Mouse (Mus musculus): ENCODE results near the gene Gm5797. TPM values are rescaled to one million over a fixed set of nuclear protein-coding genes. Genes with fewer than 3 reads are reported as not detected.
"Not testable (repeated sequence)": the region's sequence is repeated elsewhere in the genome, so short reads cannot be mapped to it uniquely, and the experiment has no call there.

Gene Gm5797
- total RNA-seq (2021): not detected
- long read RNA-seq, experiment 1: 0 reads
- long read RNA-seq, experiment 2: 0 reads

DNA sequence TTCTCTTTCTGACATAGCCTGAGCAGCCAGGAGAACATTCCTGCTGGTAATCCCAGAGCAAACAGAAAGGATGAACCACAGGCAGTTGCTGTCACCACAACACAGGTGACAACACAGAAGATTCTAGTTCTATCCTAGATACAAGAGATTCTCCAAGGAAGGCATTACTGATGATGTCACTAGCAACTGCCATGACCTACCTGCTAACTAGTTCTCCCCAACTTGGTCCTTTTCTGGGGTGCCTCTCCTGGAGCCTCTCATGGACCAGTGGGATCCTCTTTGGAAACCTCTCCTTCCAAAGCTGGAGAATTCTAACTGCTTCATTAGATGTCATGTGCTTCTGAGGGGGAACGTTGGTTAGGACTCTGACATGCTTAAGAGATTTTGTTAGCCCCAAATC, at the start of gene Gm5797:
Gene Gm5797, minus strand, starts transcription at position 101 of the 400 bp plus-strand sequence.
- not testable (repeated sequence) for DNase-seq

DNA sequence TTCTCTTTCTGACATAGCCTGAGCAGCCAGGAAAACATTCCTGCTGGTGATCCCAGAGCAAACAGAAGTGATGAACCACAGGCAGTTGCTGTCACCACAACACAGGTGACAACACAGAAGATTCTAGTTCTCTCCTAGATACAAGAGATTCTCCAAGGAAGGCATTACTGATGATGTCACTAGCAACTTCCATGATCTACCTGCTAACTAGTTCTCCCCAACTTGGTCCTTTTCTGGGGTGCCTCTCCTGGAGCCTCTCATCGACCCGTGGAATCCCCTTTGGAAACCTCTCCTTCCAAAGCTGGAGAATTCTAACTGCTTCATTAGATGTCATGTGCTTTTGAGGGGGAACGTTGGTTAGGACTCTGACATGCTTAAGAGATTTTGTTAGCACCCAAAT, 32.8 kb upstream of the Gm5797 start, which contains the start of gene Gm8374:
Gene Gm8374, minus strand, starts transcription at position 101 of the 400 bp plus-strand sequence.
- DNase-seq: not testable (repeated sequence)

DNA sequence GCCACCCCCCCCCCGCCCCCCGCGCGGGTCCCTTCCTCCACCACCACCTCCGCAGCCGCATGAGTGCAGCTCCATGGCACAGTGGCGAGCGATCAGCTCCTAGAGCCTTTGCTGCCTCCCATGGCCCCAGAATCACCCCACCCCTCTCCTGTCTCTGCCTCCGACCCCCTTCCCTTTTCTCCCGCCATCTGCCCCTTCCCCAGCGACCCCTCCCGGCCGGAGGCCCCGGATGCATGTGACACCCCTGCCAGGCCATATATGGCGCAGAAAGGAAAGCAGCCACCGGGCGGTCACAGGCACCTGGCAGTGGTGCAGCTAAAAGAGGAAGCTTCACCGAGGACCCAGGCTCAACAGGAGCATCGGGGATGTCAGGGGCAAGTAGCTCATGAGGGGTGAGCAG, 17.1 kb downstream of the Gm5797 start:
- peak; percentile 1 to 10 for DNase-seq

DNA sequence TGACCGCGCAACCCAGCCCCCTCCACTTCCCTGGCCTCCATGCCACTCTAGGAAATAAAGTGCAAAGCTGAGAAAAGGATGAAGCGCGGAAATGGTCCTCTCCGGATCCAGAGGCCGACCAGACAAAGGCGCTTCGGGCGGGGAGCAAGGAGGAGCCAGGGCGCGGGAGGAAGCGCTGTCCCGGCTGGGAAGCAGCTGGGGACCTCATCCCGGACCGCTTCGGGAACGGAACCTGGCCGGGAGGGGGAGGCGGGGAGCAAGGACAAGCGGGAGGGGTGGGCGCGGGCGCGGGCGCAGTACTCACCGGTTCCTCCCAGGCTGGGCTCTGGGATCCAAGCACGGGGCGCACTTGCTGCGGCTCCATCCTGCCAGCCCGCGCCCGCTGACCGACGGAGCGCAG, 17.5 kb downstream of the Gm5797 start, which contains the start of gene Gm3739:
Gene Gm3739, minus strand, starts transcription at position 389 of the 400 bp plus-strand sequence.
- DNase-seq: peak; percentile 1 to 32

Other genes starting within 250 kb of the Gm5797 start
- not detected for gene Gm3696, start 231.8 kb downstream of the Gm5797 start, total RNA-seq (2021)
- not detected for gene Gm6676, start 207.0 kb downstream of the Gm5797 start, total RNA-seq (2021)
- under 1 TPM in 1 of 2 experiments, not detected in 1; 0.30 TPM for gene Gm3512, start 157.9 kb downstream of the Gm5797 start, total RNA-seq (2021)
- not detected for gene Gm16434, start 137.9 kb downstream of the Gm5797 start, total RNA-seq (2021)
- not detected for gene Gm3727, start 67.7 kb downstream of the Gm5797 start, total RNA-seq (2021)
- under 1 TPM in 1 of 2 experiments, not detected in 1; 0.15 TPM for gene Gm3739, start 17.3 kb downstream of the Gm5797 start, total RNA-seq (2021)
- not detected for gene Gm8374, start 32.7 kb upstream of the Gm5797 start, total RNA-seq (2021)
- gene Gm3755, start 118.5 kb upstream of the Gm5797 start, total RNA-seq (2021): not detected
- not detected for gene Gm3752, start 151.4 kb upstream of the Gm5797 start, total RNA-seq (2021)
- gene Gm3558, start 236.2 kb upstream of the Gm5797 start, total RNA-seq (2021): under 1 TPM; 0.79 to 0.80 TPM

All from heart, adult 18-20 months (tissue).